In the genomic region with DNA sequence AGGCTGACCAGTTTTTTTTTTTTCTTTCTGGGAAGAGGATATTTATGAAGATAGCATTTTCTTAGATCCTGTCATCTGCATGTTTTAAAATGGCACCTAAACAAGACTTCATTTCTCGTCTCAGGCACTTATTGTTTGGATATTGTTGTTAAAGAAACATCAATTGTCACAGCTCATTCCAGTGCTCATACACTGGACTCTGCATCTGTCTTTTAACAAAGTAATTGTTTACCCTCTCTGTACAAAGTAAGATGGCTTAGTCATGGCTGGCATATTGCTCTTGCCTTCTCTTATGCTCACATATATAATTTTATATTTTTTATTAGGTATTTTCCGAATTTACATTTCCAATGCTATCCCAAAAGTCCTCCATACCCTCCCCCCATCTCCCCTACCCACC, we compare ENCODE assay signal across 28 mouse cellular contexts.
"Had no signal": no experiment of that assay in that cellular context is flagged by ENCODE, and none has a peak within 500 bp of the region (broad histone marks: within the 10 kb centered on the region; RNA-seq: fewer than 3 reads in every experiment).

No protein-coding gene starts in this region.

- ATAC-seq: liver, embryonic 12.5 days; liver, postnatal 0 days; lung, postnatal 0 days; midbrain, embryonic 13.5 days had no signal

- H3K27ac ChIP-seq: left cerebral cortex, adult 2 months; limb, embryonic 10.5 days; limb, embryonic 12.5 days; limb, embryonic 13.5 days; limb, embryonic 15.5 days; liver, embryonic 12.5 days; liver, embryonic 13.5 days; liver, embryonic 14.5 days; liver, embryonic 15.5 days; macrophage; midbrain, embryonic 10.5 days; midbrain, embryonic 12.5 days; midbrain, embryonic 13.5 days; midbrain, embryonic 15.5 days; neural tube, embryonic 12.5 days; neural tube, embryonic 13.5 days had no signal

- H3K9ac ChIP-seq: limb, embryonic 12.5 days; limb, embryonic 13.5 days; limb, embryonic 15.5 days; liver, embryonic 12.5 days; liver, embryonic 13.5 days; liver, embryonic 14.5 days; liver, embryonic 15.5 days; liver, postnatal 0 days; midbrain, embryonic 12.5 days; midbrain, embryonic 13.5 days; midbrain, embryonic 15.5 days; neural tube, embryonic 12.5 days; neural tube, embryonic 13.5 days had no signal

- H3K4me3 ChIP-seq: left cerebral cortex, adult 2 months; limb, embryonic 10.5 days; limb, embryonic 12.5 days; limb, embryonic 13.5 days; limb, embryonic 15.5 days; liver, embryonic 12.5 days; liver, embryonic 13.5 days; liver, embryonic 15.5 days; megakaryocyte, embryonic 14.5 days; midbrain, embryonic 10.5 days; midbrain, embryonic 12.5 days; midbrain, embryonic 13.5 days; midbrain, embryonic 15.5 days; myocyte; neural tube, embryonic 12.5 days; neural tube, embryonic 13.5 days had no signal

- H3K4me2 ChIP-seq: limb, embryonic 12.5 days; limb, embryonic 13.5 days; limb, embryonic 15.5 days; liver, embryonic 11.5 days; liver, embryonic 12.5 days; liver, embryonic 13.5 days; liver, embryonic 15.5 days; midbrain, embryonic 11.5 days; midbrain, embryonic 12.5 days; midbrain, embryonic 13.5 days; midbrain, embryonic 15.5 days; neural tube, embryonic 12.5 days; neural tube, embryonic 13.5 days had no signal

- H3K27me3 ChIP-seq: limb, embryonic 12.5 days; limb, embryonic 13.5 days; limb, embryonic 15.5 days; liver, embryonic 12.5 days; liver, embryonic 13.5 days; liver, embryonic 15.5 days; megakaryocyte, embryonic 14.5 days; midbrain, embryonic 12.5 days; midbrain, embryonic 13.5 days; midbrain, embryonic 15.5 days; neural tube, embryonic 12.5 days; neural tube, embryonic 13.5 days had no signal

- H3K36me3 ChIP-seq: limb, embryonic 10.5 days; limb, embryonic 12.5 days; limb, embryonic 13.5 days; limb, embryonic 15.5 days; liver, embryonic 12.5 days; liver, embryonic 13.5 days; liver, embryonic 15.5 days; midbrain, embryonic 10.5 days; midbrain, embryonic 12.5 days; midbrain, embryonic 13.5 days; midbrain, embryonic 15.5 days; neural tube, embryonic 12.5 days; neural tube, embryonic 13.5 days had no signal

- H3K9me3 ChIP-seq: limb, embryonic 10.5 days; limb, embryonic 12.5 days; limb, embryonic 13.5 days; limb, embryonic 15.5 days; liver, embryonic 12.5 days; liver, embryonic 13.5 days; liver, embryonic 15.5 days; megakaryocyte, embryonic 14.5 days; midbrain, embryonic 10.5 days; midbrain, embryonic 12.5 days; midbrain, embryonic 13.5 days; midbrain, embryonic 15.5 days; neural tube, embryonic 12.5 days; neural tube, embryonic 13.5 days had no signal

- DNase-seq: left cerebral cortex, postnatal 4 days; liver; liver, embryonic 13.5 days; liver, postnatal 0 days; lung, adult 18-20 months; lung, adult 2 months; lung, postnatal 36 days; lung, postnatal 4 days had no signal

- H3K4me1 ChIP-seq: limb, embryonic 10.5 days; limb, embryonic 12.5 days; limb, embryonic 13.5 days; limb, embryonic 15.5 days; liver, embryonic 12.5 days; liver, embryonic 13.5 days; liver, embryonic 15.5 days; megakaryocyte, embryonic 14.5 days; midbrain, embryonic 10.5 days; midbrain, embryonic 12.5 days; midbrain, embryonic 13.5 days; midbrain, embryonic 15.5 days; neural tube, embryonic 12.5 days; neural tube, embryonic 13.5 days had no signal
